Mouse (Mus musculus) thymus, adult 2 months (tissue): ENCODE measurements around the gene Enox1. TPM values are rescaled to one million over a fixed set of nuclear protein-coding genes. Genes with fewer than 3 reads are reported as not detected.

Experiments
- DNase-seq: peaks from one replicate; pipeline ENCODE4 v3.0.0; 2021
- H3K27ac ChIP-seq: fragments of 200-500 bp; 2 replicates; pipeline ENCODE4 v1.5.1; 2012; ENCODE audit warnings: low read length, control low read depth; ENCODE audit not compliant: control insufficient read depth, insufficient read depth
- H3K27me3 ChIP-seq: fragments of 200-500 bp; 2 replicates; pipeline ENCODE4 v1.6.1; 2012; ENCODE audit warnings: mild to moderate bottlenecking, low read length, moderate library complexity, mixed read lengths; ENCODE audit not compliant: control insufficient read depth, insufficient read depth
- H3K36me3 ChIP-seq: fragments of 200-500 bp; 2 replicates; pipeline ENCODE4 v1.6.1; 2012; ENCODE audit warnings: mild to moderate bottlenecking, low read length, moderate library complexity; ENCODE audit not compliant: control insufficient read depth, insufficient read depth
- H3K4me1 ChIP-seq: fragments of 200-500 bp; replicated peaks from 2 replicates; pipeline ENCODE4 v1.6.1; 2012; ENCODE audit warnings: low read length; ENCODE audit not compliant: control insufficient read depth, insufficient read depth
- H3K4me3 ChIP-seq: fragments of 200-500 bp; 2 replicates; pipeline ENCODE4 v1.5.1; 2012; ENCODE audit warnings: mild to moderate bottlenecking, low read length, control low read depth, moderate library complexity; ENCODE audit not compliant: control insufficient read depth, insufficient read depth
- CTCF ChIP-seq: fragments of 200-500 bp; IDR thresholded peaks from 2 replicates; pipeline ENCODE4 v1.5.1; 2012; ENCODE audit warnings: mild to moderate bottlenecking, control low read depth, low read length, moderate library complexity, borderline replicate concordance; ENCODE audit not compliant: control insufficient read depth, poor library complexity, insufficient read depth; ENCODE audit errors: extremely low read depth
- POLR2A ChIP-seq: fragments of 200-500 bp; IDR thresholded peaks from 2 replicates; pipeline ENCODE4 v1.6.1; 2012; ENCODE audit warnings: mild to moderate bottlenecking, low read length, control low read depth, moderate library complexity; ENCODE audit not compliant: control insufficient read depth, poor library complexity, insufficient read depth; ENCODE audit errors: extremely low read depth
- WGBS: fragments of 180-500 bp; shearing (Covaris S2); methylation state at CpG from one replicate; pipeline ENCODE4 v1.1.7; 2018; 5-methylcytosine and 5-hydroxymethylcytosine counted together
- polyA plus RNA-seq: library from polyadenylated mRNA; depleted of rRNA; stranded (reverse); fragments of >200 nt; gene quantifications from 2 replicates; pipeline ENCODE4 v1.2.3, GENCODE M21; 2012

Gene Enox1
- polyA plus RNA-seq, 1 experiment = 0.38 TPM

- no peak for DNase-seq
- Histone ChIP-seq H3K27me3 (no peaks in the 10 kb centered on the region), H3K27ac (no peak overlapping the region), H3K4me1 (no peaks in the 10 kb centered on the region), H3K36me3 (no peaks in the 10 kb centered on the region), H3K4me3 (no peak overlapping the region)
- 88% methylated on average over 6 of the region's 6 CpGs for WGBS
- TF ChIP-seq POLR2A (no peak), CTCF (no peak)
Observed at GRCm38 (mm10) chr14:77214848-77215247, 58.3 kb downstream of the Enox1 start.

- H3K36me3 ChIP-seq = no peaks in the 10 kb centered on the region
- H3K4me1 ChIP-seq = no peaks in the 10 kb centered on the region
- no peaks in the 10 kb centered on the region for H3K27me3 ChIP-seq
- no peak for TF ChIP-seq CTCF
- no peak for TF ChIP-seq POLR2A
- DNase-seq = no peak
- no peak overlapping the region for H3K4me3 ChIP-seq
- H3K27ac ChIP-seq = no peak overlapping the region
- 93% methylated on average over 10 of the region's 10 CpGs for WGBS
Observed at GRCm38 (mm10) chr14:77225346-77225745, 68.8 kb downstream of the Enox1 start.

DNA sequence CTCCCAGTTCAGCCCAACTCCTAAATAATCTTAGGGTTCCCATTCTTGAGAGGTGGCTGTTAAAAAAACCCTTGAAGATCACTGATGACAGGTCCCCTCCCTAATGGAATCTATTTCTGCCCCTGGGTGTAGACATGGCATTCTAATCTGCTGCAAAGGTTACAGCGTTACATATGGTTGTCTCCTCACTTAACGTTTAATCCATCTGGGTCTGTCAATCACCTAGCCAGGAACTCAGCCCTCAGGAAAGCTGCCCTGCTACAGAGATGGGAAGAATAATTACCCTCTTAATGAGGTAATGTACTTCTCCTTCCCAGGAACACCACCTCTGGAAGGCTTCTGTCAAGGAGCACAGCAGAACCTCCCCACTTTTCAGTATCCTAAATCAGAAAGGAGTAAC lies 82.2 kb downstream of the Enox1 start:
- 94% methylated on average over 2 of the region's 2 CpGs for WGBS
- H3K27ac ChIP-seq = no peak overlapping the region
- TF ChIP-seq CTCF (no peak), POLR2A (no peak)
- H3K36me3 ChIP-seq = no peaks in the 10 kb centered on the region
- H3K4me3 ChIP-seq = no peak overlapping the region
- no peaks in the 10 kb centered on the region for H3K27me3 ChIP-seq
- no peaks in the 10 kb centered on the region for H3K4me1 ChIP-seq
- DNase-seq = no peak

DNA sequence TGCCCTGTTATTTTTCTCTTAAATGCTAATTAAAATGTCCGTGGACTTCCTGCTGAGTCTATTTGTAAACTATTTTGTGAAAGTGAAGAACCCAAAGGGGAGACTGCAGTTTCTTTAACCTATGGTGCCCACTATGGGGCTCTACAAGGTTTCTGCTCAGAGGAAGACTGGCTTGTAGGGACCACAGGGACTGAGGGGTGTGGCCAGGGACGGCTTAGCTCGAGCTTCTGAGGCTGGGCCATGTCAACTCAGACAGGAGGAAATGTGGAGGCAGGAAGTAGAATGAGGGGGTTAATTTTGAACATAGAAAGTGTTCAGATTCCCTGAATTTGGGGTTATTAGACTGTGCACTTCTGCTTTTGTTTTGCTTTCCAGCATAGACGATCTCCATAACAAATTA lies 82.8 kb downstream of the Enox1 start:
- no peaks in the 10 kb centered on the region for H3K4me1 ChIP-seq
- H3K27me3 ChIP-seq = no peaks in the 10 kb centered on the region
- no peak overlapping the region for H3K4me3 ChIP-seq
- DNase-seq = no peak
- 21% methylated on average over 4 of the region's 4 CpGs for WGBS
- no peak for TF ChIP-seq POLR2A
- no peak for TF ChIP-seq CTCF
- no peak overlapping the region for H3K27ac ChIP-seq
- no peaks in the 10 kb centered on the region for H3K36me3 ChIP-seq

GRCm38 (mm10) chr14:77246977-77247376 lies 90.4 kb downstream of the Enox1 start:
- H3K36me3 ChIP-seq = no peaks in the 10 kb centered on the region
- no peak overlapping the region for H3K27ac ChIP-seq
- H3K4me3 ChIP-seq = no peak overlapping the region
- TF ChIP-seq CTCF = no peak
- no peak for TF ChIP-seq POLR2A
- 95% methylated on average over 3 of the region's 3 CpGs for WGBS
- no peak for DNase-seq
- H3K4me1 ChIP-seq = no peaks in the 10 kb centered on the region
- no peaks in the 10 kb centered on the region for H3K27me3 ChIP-seq

- no peak for DNase-seq
- TF ChIP-seq POLR2A (no peak), CTCF (no peak)
- no peaks in the 10 kb centered on the region for H3K27me3 ChIP-seq
- 94% methylated on average over 5 of the region's 5 CpGs for WGBS
- no peaks in the 10 kb centered on the region for H3K36me3 ChIP-seq
- H3K4me3 ChIP-seq = no peak overlapping the region
- no peaks in the 10 kb centered on the region for H3K4me1 ChIP-seq
- H3K27ac ChIP-seq = no peak overlapping the region
Observed at GRCm38 (mm10) chr14:77248426-77248825, 91.9 kb downstream of the Enox1 start.

DNA sequence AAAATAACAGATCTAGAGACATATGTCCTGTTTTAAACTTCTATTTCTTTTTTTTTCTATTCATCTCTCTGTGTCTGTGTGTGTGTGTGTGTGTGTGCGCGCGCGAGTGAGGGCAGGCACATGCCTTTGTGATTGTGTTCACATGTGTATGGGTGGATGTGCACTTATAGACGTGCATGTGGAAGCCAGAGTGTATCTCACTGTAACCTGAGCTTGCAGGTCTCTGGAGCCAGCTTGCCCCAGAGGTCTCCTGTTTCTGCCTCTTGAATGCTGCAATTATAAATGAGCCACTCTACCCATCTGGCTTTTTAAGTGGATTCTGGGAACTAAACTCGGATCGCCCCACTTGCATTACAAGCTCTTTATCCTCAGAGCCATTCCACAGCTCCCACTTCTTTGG lies 92.4 kb downstream of the Enox1 start:
- no peak overlapping the region for H3K27ac ChIP-seq
- H3K4me3 ChIP-seq = no peak overlapping the region
- no peak for DNase-seq
- no peaks in the 10 kb centered on the region for H3K27me3 ChIP-seq
- H3K4me1 ChIP-seq = no peaks in the 10 kb centered on the region
- TF ChIP-seq POLR2A = no peak
- no peak for TF ChIP-seq CTCF
- no peaks in the 10 kb centered on the region for H3K36me3 ChIP-seq
- 93% methylated on average over 7 of the region's 7 CpGs for WGBS
